Mouse (Mus musculus): Measurements from ENCODE around the gene Eml1. TPM values are rescaled to one million over a fixed set of nuclear protein-coding genes. Genes with fewer than 3 reads are reported as not detected.
"Not testable (repeated sequence)": the region's sequence is repeated elsewhere in the genome, so short reads cannot be mapped to it uniquely, and the experiment has no call there.

Eml1 gene
- polyA plus RNA-seq, 1 experiment = 9.5 TPM

DNA sequence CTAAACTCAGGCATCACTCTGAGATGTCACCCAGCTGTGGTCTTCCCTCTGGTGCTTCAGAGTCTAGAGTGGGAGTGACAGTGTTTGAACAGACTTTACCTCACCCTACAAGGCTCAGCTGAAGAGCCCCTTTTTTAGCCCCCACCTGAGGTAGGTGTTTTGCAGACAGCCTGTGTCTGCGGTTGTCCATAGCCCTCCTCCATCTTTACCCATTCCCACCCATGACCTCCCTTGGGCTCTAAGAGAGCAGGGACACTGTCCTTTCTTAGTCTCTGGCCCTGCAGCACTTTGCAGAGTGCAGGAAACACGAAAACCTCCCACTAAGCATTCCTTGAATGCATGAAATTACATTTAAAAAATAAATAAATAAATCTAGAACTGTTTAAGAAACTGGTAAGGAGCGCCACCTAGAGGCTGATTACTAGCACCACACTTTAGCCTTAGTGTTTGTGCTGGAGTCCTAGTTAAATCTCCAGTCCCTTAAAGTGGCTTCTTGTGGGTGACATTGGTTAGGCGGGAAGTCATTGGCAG is 123.3 kb downstream of the Eml1 start:
- H3K4me1 ChIP-seq (ENCODE audit: control insufficient read depth, insufficient read depth, low read length) = no peaks in the 10 kb centered on the region
- no peak overlapping the region for H3K9ac ChIP-seq (ENCODE audit: low read depth, poor library complexity, severe bottlenecking)
- no peaks in the 10 kb centered on the region for H3K9me3 ChIP-seq (replicated peaks; ENCODE audit: control insufficient read depth, insufficient read depth, low read length, poor library complexity, severe bottlenecking)
- no peak overlapping the region for H3K4me3 ChIP-seq (ENCODE audit: low read depth, low read length)
- TF ChIP-seq EP300 (IDR thresholded peaks at IDR 0.05; ENCODE audit: insufficient read depth, low read depth, low read length) (no peak), CTCF (IDR thresholded peaks at IDR 0.05; ENCODE audit: low read depth, low read length) (no peak), POLR2A (IDR thresholded peaks at IDR 0.05; ENCODE audit: insufficient read depth, low read length) (no peak)
- H3K36me3 ChIP-seq (ENCODE audit: control insufficient read depth, insufficient read depth, low read length, poor library complexity, severe bottlenecking) = no peaks in the 10 kb centered on the region
- H3K27me3 ChIP-seq (ENCODE audit: control insufficient read depth, insufficient read depth, low read length, poor library complexity, severe bottlenecking) = no peaks in the 10 kb centered on the region
- no peak overlapping the region for H3K27ac ChIP-seq (ENCODE audit: insufficient read depth, low read length)

- no peaks in the 10 kb centered on the region for H3K4me1 ChIP-seq (ENCODE audit: control insufficient read depth, insufficient read depth, low read length)
- no peak for TF ChIP-seq EP300 (IDR thresholded peaks at IDR 0.05; ENCODE audit: insufficient read depth, low read depth, low read length)
- no peak for TF ChIP-seq CTCF (IDR thresholded peaks at IDR 0.05; ENCODE audit: low read depth, low read length)
- no peak for TF ChIP-seq POLR2A (IDR thresholded peaks at IDR 0.05; ENCODE audit: insufficient read depth, low read length)
- H3K9ac ChIP-seq (ENCODE audit: low read depth, poor library complexity, severe bottlenecking) = no peak overlapping the region
- no peaks in the 10 kb centered on the region for H3K36me3 ChIP-seq (ENCODE audit: control insufficient read depth, insufficient read depth, low read length, poor library complexity, severe bottlenecking)
- no peaks in the 10 kb centered on the region for H3K27me3 ChIP-seq (ENCODE audit: control insufficient read depth, insufficient read depth, low read length, poor library complexity, severe bottlenecking)
- H3K4me3 ChIP-seq (ENCODE audit: low read depth, low read length) = no peak overlapping the region
- H3K27ac ChIP-seq (ENCODE audit: insufficient read depth, low read length) = no peak overlapping the region
- H3K9me3 ChIP-seq (replicated peaks; ENCODE audit: control insufficient read depth, insufficient read depth, low read length, poor library complexity, severe bottlenecking) = no peaks in the 10 kb centered on the region
These were observed 124.9 kb downstream of the Eml1 start for GRCm38 (mm10) chr12:108495455-108496235.

DNA sequence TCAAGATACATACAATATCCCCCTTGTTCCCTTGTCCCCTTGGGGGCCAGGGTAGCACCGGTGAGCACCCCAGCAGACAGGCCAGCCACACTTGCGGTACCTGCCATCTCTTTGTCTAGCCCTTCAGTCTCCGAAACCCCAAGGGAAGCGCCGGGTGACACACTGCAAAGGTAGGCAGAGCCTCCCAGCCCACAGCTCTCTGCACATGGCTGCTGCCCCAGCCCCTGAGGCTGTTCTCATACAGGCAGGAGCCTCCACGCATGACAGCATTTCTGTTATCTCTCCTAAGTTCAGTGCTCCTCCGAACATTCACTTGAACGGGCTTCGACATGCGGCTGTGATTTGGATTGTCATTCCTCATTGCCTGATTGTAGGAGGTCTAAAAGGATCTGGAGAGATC is 132.3 kb downstream of the Eml1 start:
- no peaks in the 10 kb centered on the region for H3K36me3 ChIP-seq (ENCODE audit: control insufficient read depth, insufficient read depth, low read length, poor library complexity, severe bottlenecking)
- no peaks in the 10 kb centered on the region for H3K4me1 ChIP-seq (ENCODE audit: control insufficient read depth, insufficient read depth, low read length)
- no peaks in the 10 kb centered on the region for H3K27me3 ChIP-seq (ENCODE audit: control insufficient read depth, insufficient read depth, low read length, poor library complexity, severe bottlenecking)
- no peak overlapping the region for H3K27ac ChIP-seq (ENCODE audit: insufficient read depth, low read length)
- no peak overlapping the region for H3K9ac ChIP-seq (ENCODE audit: low read depth, poor library complexity, severe bottlenecking)
- H3K9me3 ChIP-seq (replicated peaks; ENCODE audit: control insufficient read depth, insufficient read depth, low read length, poor library complexity, severe bottlenecking) = no peaks in the 10 kb centered on the region
- no peak overlapping the region for H3K4me3 ChIP-seq (ENCODE audit: low read depth, low read length)
- TF ChIP-seq POLR2A (IDR thresholded peaks at IDR 0.05; ENCODE audit: insufficient read depth, low read length) (no peak), EP300 (IDR thresholded peaks at IDR 0.05; ENCODE audit: insufficient read depth, low read depth, low read length) (no peak), CTCF (IDR thresholded peaks at IDR 0.05; ENCODE audit: low read depth, low read length) (no peak)

DNA sequence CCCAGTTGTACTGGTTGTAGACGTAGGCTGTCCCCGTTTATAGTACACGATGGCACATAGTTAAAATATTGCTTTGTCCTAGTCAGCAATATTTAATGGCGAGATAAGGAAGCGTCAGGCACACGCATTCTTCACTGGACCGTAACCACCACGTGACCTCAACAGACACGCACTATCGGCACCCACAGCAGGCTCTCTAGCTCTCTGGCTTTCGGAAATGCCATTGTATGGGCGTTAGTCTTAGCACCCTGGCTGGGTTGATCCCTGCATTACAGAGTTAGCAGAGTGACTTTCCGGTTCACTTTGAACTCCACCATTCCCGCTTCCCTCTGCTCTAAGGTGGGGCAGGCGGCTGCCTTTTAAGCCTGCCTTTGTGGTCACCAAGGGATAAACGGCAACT is 132.8 kb downstream of the Eml1 start:
- H3K4me3 ChIP-seq (ENCODE audit: low read depth, low read length) = no peak overlapping the region
- H3K27ac ChIP-seq (ENCODE audit: insufficient read depth, low read length) = no peak overlapping the region
- H3K27me3 ChIP-seq (ENCODE audit: control insufficient read depth, insufficient read depth, low read length, poor library complexity, severe bottlenecking) = no peaks in the 10 kb centered on the region
- no peaks in the 10 kb centered on the region for H3K36me3 ChIP-seq (ENCODE audit: control insufficient read depth, insufficient read depth, low read length, poor library complexity, severe bottlenecking)
- H3K4me1 ChIP-seq (ENCODE audit: control insufficient read depth, insufficient read depth, low read length) = no peaks in the 10 kb centered on the region
- H3K9ac ChIP-seq (ENCODE audit: low read depth, poor library complexity, severe bottlenecking) = no peak overlapping the region
- H3K9me3 ChIP-seq (replicated peaks; ENCODE audit: control insufficient read depth, insufficient read depth, low read length, poor library complexity, severe bottlenecking) = no peaks in the 10 kb centered on the region
- TF ChIP-seq CTCF (IDR thresholded peaks at IDR 0.05; ENCODE audit: low read depth, low read length) (no peak), POLR2A (IDR thresholded peaks at IDR 0.05; ENCODE audit: insufficient read depth, low read length) (no peak), EP300 (IDR thresholded peaks at IDR 0.05; ENCODE audit: insufficient read depth, low read depth, low read length) (no peak)

DNA sequence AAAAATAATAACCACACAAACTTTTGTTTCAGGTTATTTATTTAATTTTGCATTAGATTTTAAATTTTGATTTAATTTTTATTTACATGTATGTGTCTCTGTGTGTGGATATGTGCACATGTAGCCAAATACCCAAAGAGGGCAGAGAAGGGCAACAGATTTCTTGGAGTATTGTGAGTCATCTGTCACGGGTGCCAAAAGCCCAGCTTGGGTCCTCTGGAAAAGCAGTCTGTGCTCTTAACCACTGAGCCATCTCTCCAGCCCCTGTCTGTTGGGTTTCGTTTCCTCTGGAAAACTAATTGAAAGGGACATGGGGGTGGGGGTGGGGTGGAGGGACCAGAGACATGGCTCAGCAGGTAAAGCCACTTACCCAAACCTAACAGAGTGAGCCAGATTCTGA is 135.1 kb downstream of the Eml1 start:
- H3K9me3 ChIP-seq (replicated peaks; ENCODE audit: control insufficient read depth, insufficient read depth, low read length, poor library complexity, severe bottlenecking) = no peaks in the 10 kb centered on the region
- TF ChIP-seq POLR2A (IDR thresholded peaks at IDR 0.05; ENCODE audit: insufficient read depth, low read length) (no peak), CTCF (IDR thresholded peaks at IDR 0.05; ENCODE audit: low read depth, low read length) (no peak)
- H3K27me3 ChIP-seq (ENCODE audit: control insufficient read depth, insufficient read depth, low read length, poor library complexity, severe bottlenecking) = no peaks in the 10 kb centered on the region
- no peak overlapping the region for H3K4me3 ChIP-seq (ENCODE audit: low read depth, low read length)
- H3K36me3 ChIP-seq (ENCODE audit: control insufficient read depth, insufficient read depth, low read length, poor library complexity, severe bottlenecking) = no peaks in the 10 kb centered on the region
- no peaks in the 10 kb centered on the region for H3K4me1 ChIP-seq (ENCODE audit: control insufficient read depth, insufficient read depth, low read length)
- H3K27ac ChIP-seq (ENCODE audit: insufficient read depth, low read length) = no peak overlapping the region
- no peak overlapping the region for H3K9ac ChIP-seq (ENCODE audit: low read depth, poor library complexity, severe bottlenecking)

DNA sequence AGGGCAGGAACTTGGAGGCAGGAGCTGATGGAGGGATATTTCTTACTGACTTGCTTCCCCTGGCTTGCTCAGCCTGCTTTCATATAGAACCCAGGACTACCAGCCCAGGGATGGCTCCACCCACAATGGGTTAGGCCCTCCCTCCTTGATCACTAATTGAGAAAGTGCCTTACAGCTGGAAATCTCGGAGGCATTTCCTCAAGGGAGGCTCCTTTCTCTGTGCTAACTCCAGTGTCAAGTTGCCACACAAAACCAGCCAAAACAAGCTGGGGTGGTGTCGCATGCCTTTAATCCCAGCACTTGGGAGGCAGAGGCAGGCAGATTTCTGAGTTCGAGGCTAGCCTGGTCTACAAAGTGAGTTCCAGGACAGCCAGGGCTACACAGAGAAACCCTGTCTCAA is 136.3 kb downstream of the Eml1 start:
- H3K36me3 ChIP-seq (ENCODE audit: control insufficient read depth, insufficient read depth, low read length, poor library complexity, severe bottlenecking); H3K9me3 ChIP-seq (replicated peaks; ENCODE audit: control insufficient read depth, insufficient read depth, low read length, poor library complexity, severe bottlenecking); H3K4me1 ChIP-seq (ENCODE audit: control insufficient read depth, insufficient read depth, low read length); H3K27ac ChIP-seq (ENCODE audit: insufficient read depth, low read length); H3K9ac ChIP-seq (ENCODE audit: low read depth, poor library complexity, severe bottlenecking); H3K4me3 ChIP-seq (ENCODE audit: low read depth, low read length); H3K27me3 ChIP-seq (ENCODE audit: control insufficient read depth, insufficient read depth, low read length, poor library complexity, severe bottlenecking): not testable (repeated sequence)

Data from ES-Bruce4 (cell line).